Mouse (Mus musculus) layer of hippocampus, adult 2 months (tissue): ENCODE data around the gene Col4a2. TPM values are rescaled to one million over a fixed set of nuclear protein-coding genes. Genes with fewer than 3 reads are reported as not detected.

Source experiments
- DNase-seq, 2 experiments: peaks; one replicate each; pipeline ENCODE4 v3.0.0; 2022; ENCODE audit warnings: low spot score in 2 of 2
- H3K27ac ChIP-seq: fragments of 200-600 bp; 2 replicates; pipeline ENCODE4 v1.8.1; 2022
- H3K4me3 ChIP-seq: fragments of 200-600 bp; 2 replicates; pipeline ENCODE4 v1.8.1; 2022; ENCODE audit warnings: mild to moderate bottlenecking
- CTCF ChIP-seq: fragments of 200-600 bp; conservative IDR thresholded peaks from 2 replicates; pipeline ENCODE4 v1.8.1; 2022; ENCODE audit warnings: antibody characterized with exemption, mild to moderate bottlenecking, moderate library complexity
- total RNA-seq, 2 experiments: library from RNA; stranded (reverse); gene quantifications; 2 replicates each; pipeline ENCODE4 v1.2.3; 2021

The Col4a2 gene
- total RNA-seq, 2 experiments from 2014 or later = 53.7 to 55.4 TPM

DNA sequence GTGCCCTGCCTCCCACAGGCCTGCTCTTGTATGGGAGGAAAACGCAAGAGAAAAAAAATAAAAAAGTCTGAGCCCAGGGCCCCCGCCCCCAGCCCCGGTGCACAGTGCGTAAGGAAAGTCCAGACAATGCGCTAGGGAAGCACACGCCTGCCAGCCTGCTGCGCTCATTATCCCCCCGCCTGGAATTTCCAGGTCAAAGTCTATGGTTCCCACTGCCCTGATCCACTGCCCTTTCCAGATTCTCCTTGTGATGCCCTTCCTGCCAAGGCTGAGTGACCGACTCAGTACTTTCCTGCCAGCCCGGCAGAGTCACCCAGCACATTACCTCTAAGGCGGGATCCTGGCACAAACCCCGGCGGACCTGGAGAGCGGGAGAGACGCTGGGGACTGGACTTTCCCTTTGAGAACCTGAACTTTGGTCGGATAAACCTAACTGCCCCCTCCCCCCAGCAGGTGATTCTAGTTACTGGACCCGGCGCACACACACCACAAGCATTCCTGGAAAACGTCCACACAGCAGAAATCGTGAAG lies 33.2 kb upstream of the Col4a2 start:
- DNase-seq = no peak
- Histone ChIP-seq H3K4me3 (no peak overlapping the region), H3K27ac (no peak overlapping the region; the same call in 1 of the 2 replicates)
- peak; percentile 23; the same call in 1 of the 2 replicates for TF ChIP-seq CTCF

DNA sequence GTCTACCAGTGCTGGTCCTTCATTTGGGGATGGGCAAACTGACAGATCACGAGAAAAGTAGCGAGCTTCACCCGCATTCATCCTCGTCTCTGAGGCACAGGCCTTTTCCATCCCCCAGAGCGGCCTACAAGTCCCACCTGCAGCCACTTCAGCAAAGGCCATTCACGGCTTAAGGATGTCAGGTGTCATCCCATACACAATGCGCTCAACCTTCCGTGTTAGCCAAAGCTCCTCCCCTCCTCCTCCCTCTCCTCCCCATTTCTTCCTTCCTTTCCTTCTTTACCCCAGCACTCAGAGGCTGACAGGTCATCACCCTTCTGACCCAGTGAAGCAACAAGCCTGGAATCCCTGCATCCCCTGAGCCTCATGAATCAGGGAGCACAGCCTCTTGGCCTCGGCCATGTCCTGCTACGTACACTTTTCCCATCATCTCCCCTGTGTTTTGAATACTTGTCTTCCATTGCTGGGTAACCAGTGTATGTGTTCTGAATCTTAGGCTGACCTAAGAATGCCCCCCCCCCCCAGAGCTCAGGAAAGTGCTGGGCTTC lies 31.8 kb upstream of the Col4a2 start:
- TF ChIP-seq CTCF = no peak
- no peak for DNase-seq

DNA sequence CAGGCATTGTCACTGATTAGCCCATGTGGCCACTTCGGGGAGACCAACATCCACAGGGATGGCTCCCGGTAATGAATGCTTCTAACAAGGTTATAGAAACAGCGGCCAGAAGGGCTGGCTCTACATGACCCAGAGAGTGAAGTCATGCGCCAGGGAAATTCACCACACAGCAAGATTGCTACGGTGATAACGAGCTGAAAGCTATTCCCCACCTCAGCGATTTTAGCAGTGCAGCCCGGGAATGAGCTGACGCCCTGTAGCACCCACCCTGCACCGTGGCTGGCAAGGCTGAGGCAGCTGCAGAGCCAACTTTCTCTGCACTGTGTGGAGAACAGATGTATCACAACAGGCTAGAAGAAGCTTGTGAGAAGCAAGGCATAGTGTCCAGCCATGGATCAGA lies 30.5 kb upstream of the Col4a2 start:
- no peak for TF ChIP-seq CTCF
- Histone ChIP-seq H3K27ac (no peak overlapping the region), H3K4me3 (no peak overlapping the region)
- DNase-seq = no peak

More for the DNA sequence above, 31.8 kb upstream of the Col4a2 start:
- Histone ChIP-seq H3K4me3 (no peak overlapping the region), H3K27ac (no peak overlapping the region)

DNA sequence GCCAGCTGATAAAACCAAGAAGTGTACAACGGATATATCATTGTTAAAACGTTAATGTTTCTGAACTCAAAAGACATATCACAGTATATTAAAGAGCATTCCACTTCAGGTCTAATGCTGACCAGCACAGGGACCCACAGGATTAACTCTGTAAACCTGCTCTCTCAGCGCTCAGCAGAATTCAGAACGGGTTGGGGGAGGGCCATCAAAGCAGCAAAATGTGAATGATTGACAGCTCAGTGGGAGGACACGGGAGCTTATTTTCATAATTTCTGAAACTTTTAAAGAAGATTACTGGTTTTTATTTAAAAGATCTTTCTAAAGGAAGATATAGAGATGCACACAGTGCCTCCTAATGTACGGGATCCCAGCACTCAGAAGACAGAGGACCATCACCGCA lies 29.9 kb upstream of the Col4a2 start:
- peak overlapping the region; percentile 46; the same call in 1 of the 2 replicates for H3K27ac ChIP-seq
- TF ChIP-seq CTCF = no peak

DNA sequence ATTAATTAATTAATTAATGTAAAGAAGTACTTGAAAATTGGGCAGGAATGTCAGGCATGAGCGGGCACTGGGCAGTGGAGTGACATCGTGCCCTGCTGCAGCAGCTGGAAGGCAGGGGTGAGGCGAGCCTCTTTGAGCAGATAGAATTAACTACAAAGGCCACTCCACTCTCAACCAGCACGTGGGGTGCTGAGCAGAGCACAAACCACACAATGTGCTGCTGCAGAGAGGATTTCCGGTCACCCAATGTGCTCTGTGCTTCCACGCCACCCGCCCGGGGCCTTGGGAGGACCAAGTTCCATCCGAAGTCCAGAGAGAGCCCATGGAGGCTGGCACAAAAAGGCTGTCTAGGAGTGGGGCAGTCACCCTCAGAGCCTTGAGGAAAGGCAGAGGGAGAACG lies 29.4 kb upstream of the Col4a2 start:
- no peak for DNase-seq
- Histone ChIP-seq H3K27ac (peak overlapping the region; percentile 46; the same call in 1 of the 2 replicates), H3K4me3 (no peak overlapping the region)
- TF ChIP-seq CTCF = 0 out of 2 replicates have a peak, but pooled peaks have one; percentile 5

More for the DNA sequence above, 29.9 kb upstream of the Col4a2 start:
- H3K4me3 ChIP-seq = no peak overlapping the region
- no peak for DNase-seq

DNA sequence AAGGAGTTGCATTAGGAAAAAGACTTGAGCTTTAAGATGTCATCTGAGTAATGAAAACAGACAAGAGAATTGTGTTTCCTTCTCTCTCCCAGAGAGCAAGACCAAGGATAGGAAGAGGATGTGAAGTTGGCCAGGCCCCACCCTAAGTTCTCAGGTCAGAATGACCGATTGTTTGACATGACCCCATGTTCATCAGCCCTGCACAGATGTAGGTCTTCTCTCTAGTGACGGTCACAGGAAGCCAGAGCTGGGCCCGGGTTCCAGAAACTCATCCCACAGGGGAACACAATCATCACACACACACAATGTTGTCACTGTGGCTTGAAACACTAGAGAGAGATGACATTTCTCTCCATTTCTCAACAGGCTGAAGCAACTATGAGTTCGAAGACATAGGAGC lies 27.2 kb upstream of the Col4a2 start:
- H3K27ac ChIP-seq = no peak overlapping the region
- no peak for TF ChIP-seq CTCF
- DNase-seq = no peak
- H3K4me3 ChIP-seq = no peak overlapping the region

DNA sequence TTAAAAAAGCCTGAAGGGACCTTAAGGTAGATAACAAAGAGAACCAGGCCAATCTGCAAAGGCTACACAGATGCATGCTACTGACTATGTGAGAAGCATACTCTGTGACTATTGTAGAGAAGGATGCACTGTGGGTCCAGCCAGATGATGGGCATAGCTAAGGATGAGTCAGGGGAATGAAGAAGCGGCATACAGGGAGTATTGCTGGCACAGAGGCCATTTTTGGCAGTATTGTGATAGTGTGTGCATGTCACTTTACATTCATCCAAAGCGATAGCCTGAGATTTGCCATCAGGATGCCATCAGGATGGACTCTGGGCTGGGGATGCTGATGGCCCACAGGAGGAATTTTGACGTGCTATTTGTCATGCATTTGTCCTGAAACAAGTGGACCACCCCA lies 25.5 kb upstream of the Col4a2 start:
- no peak for TF ChIP-seq CTCF
- DNase-seq = no peak
- Histone ChIP-seq H3K27ac (no peak overlapping the region), H3K4me3 (no peak overlapping the region)

DNA sequence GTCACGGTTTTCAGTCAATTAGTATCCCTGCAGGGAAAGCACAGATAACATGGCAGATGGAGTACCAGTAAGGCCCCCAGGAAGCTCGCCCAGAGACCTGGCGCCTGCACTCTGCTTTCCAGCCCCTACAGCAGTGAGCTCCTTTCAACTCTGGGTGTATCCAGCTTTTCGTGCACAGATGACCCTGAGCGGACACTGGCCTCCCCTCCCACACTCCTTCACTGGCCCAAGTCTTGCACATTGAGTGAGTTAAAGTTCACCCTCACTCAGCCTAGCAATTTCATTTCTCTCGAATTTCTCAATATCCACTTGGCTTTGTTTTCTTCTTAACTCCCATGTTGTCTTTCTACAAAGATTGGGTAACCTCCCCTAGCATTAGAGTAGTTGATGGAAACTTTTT lies 24.3 kb upstream of the Col4a2 start:
- Histone ChIP-seq H3K27ac (no peak overlapping the region), H3K4me3 (no peak overlapping the region)
- DNase-seq = no peak
- no peak for TF ChIP-seq CTCF

DNA sequence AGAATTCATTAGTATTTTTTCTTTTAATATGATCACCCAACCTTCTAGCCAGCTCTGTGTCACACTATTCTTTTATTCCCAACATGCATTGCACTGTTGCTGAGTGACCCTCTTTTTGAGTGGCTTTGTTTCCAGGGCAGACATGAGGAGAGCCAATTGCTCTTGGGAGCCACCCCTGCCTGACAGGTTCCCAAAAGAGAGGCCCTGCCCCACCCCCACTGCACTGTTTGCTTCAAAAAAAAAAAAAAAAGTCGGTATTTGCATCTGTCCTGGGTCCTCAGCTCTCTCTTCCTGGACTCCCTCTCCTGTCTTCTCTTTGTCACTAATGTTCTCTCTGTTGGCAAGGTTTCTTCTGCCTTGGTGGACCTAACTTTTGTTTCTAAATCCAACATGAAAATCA lies 22.1 kb upstream of the Col4a2 start:
- DNase-seq = no peak

DNA sequence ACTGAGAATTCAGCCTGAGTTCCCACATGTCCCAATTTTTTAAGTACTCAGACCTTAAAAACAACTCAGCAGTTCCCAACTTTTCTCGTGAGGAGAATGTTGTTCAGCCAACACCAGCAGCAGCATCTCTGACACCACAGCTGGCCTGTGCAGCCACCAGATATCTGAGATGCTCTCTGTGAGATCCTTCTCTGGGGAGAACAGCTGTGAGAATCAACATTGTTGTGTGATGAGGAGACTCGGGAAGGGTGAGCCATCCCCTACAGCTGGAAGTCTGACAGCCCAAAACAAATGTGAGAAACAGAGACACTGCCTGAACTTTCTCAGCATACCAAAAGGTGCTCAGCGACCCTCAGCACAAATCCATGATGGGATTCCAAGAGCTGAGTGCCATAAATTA lies 20.0 kb upstream of the Col4a2 start:
- Histone ChIP-seq H3K27ac (no peak overlapping the region), H3K4me3 (no peak overlapping the region)
- TF ChIP-seq CTCF = no peak
- no peak for DNase-seq

More for the DNA sequence above, 22.1 kb upstream of the Col4a2 start:
- Histone ChIP-seq H3K27ac (no peak overlapping the region), H3K4me3 (no peak overlapping the region)
- no peak for TF ChIP-seq CTCF

DNA sequence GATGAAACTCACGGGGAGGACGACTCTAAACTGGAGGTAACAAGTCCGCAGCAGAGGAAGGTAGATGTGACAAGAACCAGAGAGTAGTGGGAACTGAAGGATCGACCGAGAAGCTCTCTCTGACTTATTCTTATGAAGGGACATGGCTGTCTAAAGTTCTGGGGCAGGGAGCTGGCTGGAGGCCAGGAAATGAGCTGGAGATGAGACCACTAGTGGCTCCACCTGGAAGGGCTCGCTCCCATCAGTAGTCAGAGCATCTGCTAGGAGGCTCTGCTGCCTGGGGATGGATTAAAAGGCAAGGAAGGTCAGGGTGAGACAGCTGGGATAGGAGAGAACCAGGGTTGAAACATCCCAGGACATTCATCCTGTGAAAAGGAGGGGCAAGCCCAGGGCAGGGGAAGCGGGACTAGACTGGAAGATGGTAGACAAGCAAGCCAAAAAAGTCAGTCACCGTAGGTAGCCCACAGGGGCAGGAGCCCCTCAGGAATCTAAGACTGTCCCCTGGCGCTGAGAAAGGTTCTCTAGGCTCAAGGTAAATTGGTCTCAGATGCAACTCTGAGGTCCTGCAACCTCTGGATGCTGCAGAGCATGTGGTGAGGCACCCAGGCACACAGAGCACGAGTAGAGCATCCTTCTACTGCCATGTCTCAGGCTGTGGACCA lies 16.2 kb upstream of the Col4a2 start:
- no peak overlapping the region for H3K4me3 ChIP-seq
- H3K27ac ChIP-seq = no peak overlapping the region
- no peak for TF ChIP-seq CTCF
- no peak for DNase-seq

DNA sequence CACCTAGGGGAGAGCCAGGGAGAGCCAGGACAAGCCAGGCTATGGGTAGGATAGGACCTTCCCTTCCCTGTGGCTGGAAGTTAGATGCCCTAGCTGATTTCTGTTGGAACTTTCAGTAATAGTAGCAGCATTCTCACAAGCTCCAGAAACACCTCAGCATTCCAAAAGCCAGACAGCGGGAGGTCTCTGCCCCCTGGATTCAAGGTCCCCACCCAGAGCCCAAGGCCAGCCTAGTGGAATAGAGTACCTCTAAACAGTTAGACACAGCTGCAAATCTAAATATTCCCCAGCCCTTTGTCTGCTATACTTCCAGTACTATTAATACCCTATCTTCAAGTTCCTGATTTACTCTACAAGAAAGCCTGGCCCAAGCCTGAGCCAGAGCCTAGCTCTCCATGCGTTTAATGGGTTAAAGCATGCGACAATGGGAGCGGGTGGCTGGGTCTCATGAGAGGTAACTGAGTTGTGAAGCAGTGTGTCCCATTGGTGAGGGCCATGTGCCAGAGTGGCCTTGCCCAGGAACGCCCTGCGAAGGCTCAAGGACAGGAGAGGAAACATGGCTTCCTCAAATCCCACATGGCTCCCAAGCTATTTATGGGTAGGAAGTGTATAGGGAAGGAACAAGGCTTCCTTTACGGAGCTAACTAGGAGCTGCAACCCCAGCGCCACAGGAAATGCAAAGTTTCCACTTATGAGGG lies 15.3 kb upstream of the Col4a2 start:
- no peak for DNase-seq
- Histone ChIP-seq H3K4me3 (no peak overlapping the region), H3K27ac (no peak overlapping the region)
- TF ChIP-seq CTCF = no peak

DNA sequence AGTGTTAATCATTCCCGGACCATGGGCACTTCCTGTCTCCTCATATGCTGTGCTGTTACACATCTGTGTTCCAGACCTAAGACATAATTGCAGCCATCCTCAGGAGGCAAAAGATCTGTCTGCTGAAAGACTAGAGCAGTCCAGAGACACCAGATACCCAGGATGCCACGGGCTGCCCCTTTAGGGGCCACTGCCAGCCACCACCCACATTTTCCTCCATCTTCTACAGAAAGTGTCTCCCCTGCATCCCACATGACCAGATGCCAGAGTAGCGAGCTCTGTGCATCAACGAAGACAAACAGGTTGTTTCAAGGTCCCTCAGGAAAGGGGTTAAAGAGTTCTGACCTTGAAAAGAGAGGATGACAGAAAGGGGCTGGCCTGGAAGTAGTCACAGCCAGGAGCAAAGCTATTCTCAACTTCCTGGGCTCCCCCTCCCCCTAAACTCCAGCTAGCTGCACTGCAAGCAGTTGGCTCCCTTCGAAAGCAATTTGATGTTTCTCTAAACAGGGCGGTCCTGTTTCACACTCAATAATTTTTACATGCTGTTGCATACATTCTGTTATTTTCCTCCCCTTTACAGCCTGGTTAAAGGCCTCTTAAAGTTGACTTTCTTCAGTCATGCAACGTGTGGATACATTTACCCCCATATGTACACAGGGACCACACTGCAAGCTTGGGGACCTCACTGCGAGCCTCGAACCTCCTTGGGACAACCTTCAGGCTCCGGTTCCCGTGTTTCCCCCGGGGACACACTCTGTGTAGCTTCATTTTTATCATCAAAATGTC lies 13.9 kb upstream of the Col4a2 start:
- DNase-seq = no peak
- Histone ChIP-seq H3K4me3 (no peak overlapping the region), H3K27ac (no peak overlapping the region)
- no peak for TF ChIP-seq CTCF
